Mouse (Mus musculus): ENCODE data around the gene Veph1.

The Veph1 gene

GRCm38 (mm10) chr3:66221243-66221611 is 75.4 kb downstream of the Veph1 start:
- CTCF ChIA-PET = no interaction called here

GRCm38 (mm10) chr3:66220554-66221242 is 75.9 kb downstream of the Veph1 start:
- CTCF ChIA-PET = no interaction called here

GRCm38 (mm10) chr3:66219655-66220191 is 76.9 kb downstream of the Veph1 start, which contains the start of gene Ptx3:
Ptx3 (plus strand) TSS chr3:66219910.
- CTCF ChIA-PET = no interaction called here

- CTCF ChIA-PET = no interaction called here
Measured at GRCm38 (mm10) chr3:66215759-66216158, 80.9 kb downstream of the Veph1 start.

GRCm38 (mm10) chr3:66213524-66213923 is 83.1 kb downstream of the Veph1 start:
- CTCF ChIA-PET = no interaction called here

- CTCF ChIA-PET = no interaction called here
Measured at GRCm38 (mm10) chr3:66208836-66209573, 87.6 kb downstream of the Veph1 start.

- CTCF ChIA-PET = no interaction called here
Measured at GRCm38 (mm10) chr3:66193910-66194562, 102.6 kb downstream of the Veph1 start.

- CTCF ChIA-PET = no interaction called here
Measured at GRCm38 (mm10) chr3:66179647-66180046, 117.0 kb downstream of the Veph1 start.

- CTCF ChIA-PET = no interaction called here
Measured at GRCm38 (mm10) chr3:66172907-66173306, 123.7 kb downstream of the Veph1 start.

- CTCF ChIA-PET = no interaction called here
Measured at GRCm38 (mm10) chr3:66169873-66170538, 126.6 kb downstream of the Veph1 start.

GRCm38 (mm10) chr3:66166606-66167290 is 129.9 kb downstream of the Veph1 start:
- CTCF ChIA-PET = no interaction called here

- CTCF ChIA-PET = no interaction called here
Measured at GRCm38 (mm10) chr3:66165026-66165425, 131.6 kb downstream of the Veph1 start.

GRCm38 (mm10) chr3:66164585-66164984 is 132.1 kb downstream of the Veph1 start:
- CTCF ChIA-PET = no interaction called here

GRCm38 (mm10) chr3:66162612-66163011 is 134.0 kb downstream of the Veph1 start:
- CTCF ChIA-PET = no interaction called here

GRCm38 (mm10) chr3:66157947-66158346 is 138.7 kb downstream of the Veph1 start:
- CTCF ChIA-PET = no interaction called here

- CTCF ChIA-PET = no interaction called here
Measured at GRCm38 (mm10) chr3:66137601-66138000, 159.0 kb downstream of the Veph1 start.

- CTCF ChIA-PET = no interaction called here
Measured at GRCm38 (mm10) chr3:66131264-66131950, 165.2 kb downstream of the Veph1 start.

GRCm38 (mm10) chr3:66129689-66130088 is 166.9 kb downstream of the Veph1 start:
- CTCF ChIA-PET = no interaction called here

- CTCF ChIA-PET = no interaction called here
Measured at GRCm38 (mm10) chr3:66105493-66105892, 191.1 kb downstream of the Veph1 start.

- CTCF ChIA-PET = interaction anchor here (0.5 kb wide), 1 partner anchor 15 kb away, joined by 4 read pairs; no protein-coding TSS in a partner anchor
Measured at GRCm38 (mm10) chr3:66102599-66102932, 194.1 kb downstream of the Veph1 start.
